Mouse (Mus musculus) induced T-regulatory cell, adult 2 months (primary cell): Measurements from ENCODE around the gene Sf1.

Experiments
- DNase-seq: peaks from one replicate; pipeline ENCODE4 v3.0.0-alpha.2; 2012; ENCODE audit warnings: low read depth

Sf1 gene

GRCm38 (mm10) chr19:6420481-6421210 is 57.2 kb downstream of the Sf1 start:
- DNase-seq, result peak; percentile 32

GRCm38 (mm10) chr19:6421211-6421590 is 57.7 kb downstream of the Sf1 start:
- no peak for DNase-seq

GRCm38 (mm10) chr19:6422014-6422413 is 58.5 kb downstream of the Sf1 start:
- no peak for DNase-seq

GRCm38 (mm10) chr19:6423241-6423640 is 59.8 kb downstream of the Sf1 start:
- no peak for DNase-seq

GRCm38 (mm10) chr19:6424137-6424881 is 60.8 kb downstream of the Sf1 start:
- DNase-seq, result no peak

GRCm38 (mm10) chr19:6425595-6425994 is 62.1 kb downstream of the Sf1 start:
- no peak for DNase-seq

GRCm38 (mm10) chr19:6426703-6427500 is 63.4 kb downstream of the Sf1 start:
- DNase-seq, result peak; percentile 75
